Mouse (Mus musculus): ENCODE data around the gene Hnrnpll. TPM values are rescaled to one million over a fixed set of nuclear protein-coding genes. Genes with fewer than 3 reads are reported as not detected.

Hnrnpll gene
- polyA plus RNA-seq, 1 experiment: 33.8 TPM

DNA sequence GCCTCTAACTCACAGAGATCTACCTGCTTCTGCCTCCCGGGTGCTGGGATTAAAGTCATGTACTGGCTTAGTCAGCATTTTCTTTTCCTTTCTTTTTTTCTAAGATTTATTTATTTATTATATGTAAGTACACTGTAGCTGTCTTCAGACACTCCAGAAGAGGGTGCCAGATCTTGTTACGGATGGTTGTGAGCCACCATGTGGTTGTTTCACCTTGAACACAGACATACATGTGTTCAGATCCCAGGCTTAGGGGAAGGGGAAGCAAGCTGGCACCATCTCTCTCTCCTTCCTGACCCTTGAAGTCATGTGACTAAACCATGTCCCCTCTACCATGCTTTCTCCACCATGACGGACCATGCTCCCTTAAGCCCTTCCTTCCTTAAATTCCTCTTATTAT lies 70.0 kb downstream of the Hnrnpll start:
- H3K36me3 ChIP-seq (ENCODE audit: control insufficient read depth, insufficient read depth): no peaks in the 10 kb centered on the region
- H3ac ChIP-seq (ENCODE audit: control insufficient read depth, insufficient read length, low read depth): no peak overlapping the region
- no peaks in the 10 kb centered on the region for H3K79me2 ChIP-seq (ENCODE audit: control insufficient read depth, insufficient read depth)
- TF ChIP-seq CTCF (IDR thresholded peaks at IDR 0.05; ENCODE audit: control insufficient read depth, insufficient read depth, insufficient read length) (no peak), USF1 (IDR thresholded peaks at IDR 0.05; ENCODE audit: low read depth) (no peak), MAX (IDR thresholded peaks at IDR 0.05) (no peak), MYOD1 (IDR thresholded peaks at IDR 0.05; ENCODE audit: control insufficient read depth, insufficient read length, low read depth) (no peak), FOSL1 (IDR thresholded peaks at IDR 0.05; ENCODE audit: insufficient read depth, low read length, poor library complexity, severe bottlenecking) (no peak), MYOG (IDR thresholded peaks at IDR 0.05; ENCODE audit: control insufficient read depth, extremely low read depth, insufficient read length) (no peak), CEBPB (IDR thresholded peaks at IDR 0.05; ENCODE audit: low read depth) (no peak)
- no peak overlapping the region for H3K4me3 ChIP-seq (ENCODE audit: insufficient read depth, poor library complexity, severe bottlenecking)
- H3K27me3 ChIP-seq (ENCODE audit: control insufficient read depth, insufficient read depth, insufficient read length): no peaks in the 10 kb centered on the region
- no peaks in the 10 kb centered on the region for H3K79me3 ChIP-seq (ENCODE audit: low read depth)

DNA sequence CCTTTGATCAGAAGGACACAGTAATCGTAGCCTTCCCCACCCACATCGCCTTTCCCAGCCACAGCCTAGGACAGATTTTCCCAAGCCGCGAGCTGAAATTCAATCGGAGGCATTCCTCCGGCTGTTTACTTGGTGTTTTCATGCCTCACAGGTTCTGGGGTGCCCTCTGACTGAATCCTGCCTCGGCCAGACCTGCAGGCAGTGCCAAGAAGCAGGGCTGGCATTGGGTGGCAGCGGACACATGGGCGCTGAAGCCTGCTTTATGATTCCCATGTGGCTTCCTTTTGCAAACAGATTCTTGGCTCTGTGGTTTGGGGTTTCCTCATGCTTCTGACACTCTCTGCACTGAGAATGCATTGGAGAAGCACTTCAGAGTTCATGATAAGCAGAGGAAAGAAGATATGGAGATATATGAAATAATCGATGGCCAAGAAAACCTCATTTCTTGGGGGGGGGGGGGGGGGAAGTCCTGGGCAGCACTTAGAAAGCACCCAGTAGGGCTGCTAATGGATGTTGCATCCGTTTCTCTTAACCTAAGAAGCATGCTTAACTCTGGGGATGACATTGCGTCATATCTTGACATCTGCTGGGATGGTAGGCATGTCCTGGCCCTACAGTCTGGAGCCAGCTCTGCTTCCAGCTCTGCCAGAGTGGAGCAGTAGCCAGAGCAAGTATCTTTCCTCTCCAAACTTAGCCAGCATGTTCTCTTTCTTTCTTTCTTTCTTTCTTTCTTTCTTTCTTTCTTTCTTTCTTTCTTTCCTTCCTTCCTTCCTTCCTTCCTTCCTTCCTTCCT lies 70.8 kb downstream of the Hnrnpll start:
- no peaks in the 10 kb centered on the region for H3K27me3 ChIP-seq (ENCODE audit: control insufficient read depth, insufficient read depth, insufficient read length)
- H3ac ChIP-seq (ENCODE audit: control insufficient read depth, insufficient read length, low read depth): no peak overlapping the region
- no peaks in the 10 kb centered on the region for H3K79me2 ChIP-seq (ENCODE audit: control insufficient read depth, insufficient read depth)
- H3K4me3 ChIP-seq (ENCODE audit: insufficient read depth, poor library complexity, severe bottlenecking): no peak overlapping the region
- H3K36me3 ChIP-seq (ENCODE audit: control insufficient read depth, insufficient read depth): no peaks in the 10 kb centered on the region
- no peak for TF ChIP-seq FOSL1 (IDR thresholded peaks at IDR 0.05; ENCODE audit: insufficient read depth, low read length, poor library complexity, severe bottlenecking)
- TF ChIP-seq MAX (IDR thresholded peaks at IDR 0.05): peak; percentile 57
- TF ChIP-seq CEBPB (IDR thresholded peaks at IDR 0.05; ENCODE audit: low read depth): peak; percentile 89
- TF ChIP-seq USF1 (IDR thresholded peaks at IDR 0.05; ENCODE audit: low read depth): peak; percentile 83
- TF ChIP-seq MYOG (IDR thresholded peaks at IDR 0.05; ENCODE audit: control insufficient read depth, extremely low read depth, insufficient read length): no peak
- H3K79me3 ChIP-seq (ENCODE audit: low read depth): no peaks in the 10 kb centered on the region

DNA sequence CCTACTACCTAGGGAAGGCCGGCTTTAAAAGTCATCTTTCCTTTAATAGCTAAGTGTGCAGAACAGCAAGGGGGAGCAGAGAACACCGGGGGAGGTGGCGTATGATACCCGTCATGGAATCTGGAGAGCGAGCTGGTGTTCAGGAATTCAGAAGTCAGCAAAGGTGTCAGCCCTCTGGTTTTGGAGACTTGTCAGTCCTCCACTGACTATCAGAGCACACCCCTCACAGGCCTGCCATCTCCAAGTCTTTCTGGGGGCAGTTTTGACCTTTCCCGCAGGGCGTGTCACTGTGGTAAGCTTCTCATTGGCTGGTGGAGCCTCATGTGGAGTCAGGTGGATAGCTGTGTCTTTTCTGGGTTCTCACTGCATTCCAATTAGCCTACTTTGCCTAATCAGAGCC lies 72.0 kb downstream of the Hnrnpll start:
- TF ChIP-seq MYOD1 (IDR thresholded peaks at IDR 0.05; ENCODE audit: control insufficient read depth, insufficient read length, low read depth) (no peak), FOSL1 (IDR thresholded peaks at IDR 0.05; ENCODE audit: insufficient read depth, low read length, poor library complexity, severe bottlenecking) (no peak), MYOG (IDR thresholded peaks at IDR 0.05; ENCODE audit: control insufficient read depth, extremely low read depth, insufficient read length) (no peak), CTCF (IDR thresholded peaks at IDR 0.05; ENCODE audit: control insufficient read depth, insufficient read depth, insufficient read length) (no peak), USF1 (IDR thresholded peaks at IDR 0.05; ENCODE audit: low read depth) (no peak), CEBPB (IDR thresholded peaks at IDR 0.05; ENCODE audit: low read depth) (no peak)
- no peak overlapping the region for H3ac ChIP-seq (ENCODE audit: control insufficient read depth, insufficient read length, low read depth)
- H3K4me3 ChIP-seq (ENCODE audit: insufficient read depth, poor library complexity, severe bottlenecking): no peak overlapping the region
- no peaks in the 10 kb centered on the region for H3K27me3 ChIP-seq (ENCODE audit: control insufficient read depth, insufficient read depth, insufficient read length)
- no peaks in the 10 kb centered on the region for H3K36me3 ChIP-seq (ENCODE audit: control insufficient read depth, insufficient read depth)
- no peaks in the 10 kb centered on the region for H3K79me3 ChIP-seq (ENCODE audit: low read depth)
- H3K79me2 ChIP-seq (ENCODE audit: control insufficient read depth, insufficient read depth): no peaks in the 10 kb centered on the region

DNA sequence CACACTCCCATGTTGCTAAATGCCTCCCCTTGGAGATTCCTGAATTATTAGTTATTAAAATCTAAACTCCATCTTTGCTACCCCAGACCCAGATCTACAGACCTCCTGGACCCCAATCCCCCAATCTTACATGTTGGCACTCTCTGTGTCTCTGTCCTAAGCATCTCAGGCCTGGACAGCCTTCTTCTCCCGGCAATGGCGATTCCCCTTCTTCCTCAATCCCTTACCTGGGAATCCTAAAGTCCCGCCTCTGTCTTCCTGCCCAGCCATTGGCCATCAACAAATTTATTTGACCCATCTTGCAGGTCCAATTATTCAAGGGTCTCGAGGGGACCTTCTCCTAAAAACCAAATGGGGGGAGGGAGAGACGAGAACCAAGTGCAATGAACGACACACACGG lies 77.7 kb downstream of the Hnrnpll start:
- Histone ChIP-seq H3ac (ENCODE audit: control insufficient read depth, insufficient read length, low read depth) (no peak overlapping the region), H3K27me3 (ENCODE audit: control insufficient read depth, insufficient read depth, insufficient read length) (no peaks in the 10 kb centered on the region), H3K79me3 (ENCODE audit: low read depth) (no peaks in the 10 kb centered on the region), H3K4me3 (ENCODE audit: insufficient read depth, poor library complexity, severe bottlenecking) (no peak overlapping the region), H3K79me2 (ENCODE audit: control insufficient read depth, insufficient read depth) (no peaks in the 10 kb centered on the region), H3K36me3 (ENCODE audit: control insufficient read depth, insufficient read depth) (no peaks in the 10 kb centered on the region)
- TF ChIP-seq MAX (IDR thresholded peaks at IDR 0.05): no peak
- TF ChIP-seq CEBPB (IDR thresholded peaks at IDR 0.05; ENCODE audit: low read depth): no peak
- TF ChIP-seq MYOD1 (IDR thresholded peaks at IDR 0.05; ENCODE audit: control insufficient read depth, insufficient read length, low read depth): no peak
- no peak for TF ChIP-seq FOSL1 (IDR thresholded peaks at IDR 0.05; ENCODE audit: insufficient read depth, low read length, poor library complexity, severe bottlenecking)
- no peak for TF ChIP-seq USF1 (IDR thresholded peaks at IDR 0.05; ENCODE audit: low read depth)
- no peak for TF ChIP-seq CTCF (IDR thresholded peaks at IDR 0.05; ENCODE audit: control insufficient read depth, insufficient read depth, insufficient read length)
- TF ChIP-seq MYOG (IDR thresholded peaks at IDR 0.05; ENCODE audit: control insufficient read depth, extremely low read depth, insufficient read length): no peak

DNA sequence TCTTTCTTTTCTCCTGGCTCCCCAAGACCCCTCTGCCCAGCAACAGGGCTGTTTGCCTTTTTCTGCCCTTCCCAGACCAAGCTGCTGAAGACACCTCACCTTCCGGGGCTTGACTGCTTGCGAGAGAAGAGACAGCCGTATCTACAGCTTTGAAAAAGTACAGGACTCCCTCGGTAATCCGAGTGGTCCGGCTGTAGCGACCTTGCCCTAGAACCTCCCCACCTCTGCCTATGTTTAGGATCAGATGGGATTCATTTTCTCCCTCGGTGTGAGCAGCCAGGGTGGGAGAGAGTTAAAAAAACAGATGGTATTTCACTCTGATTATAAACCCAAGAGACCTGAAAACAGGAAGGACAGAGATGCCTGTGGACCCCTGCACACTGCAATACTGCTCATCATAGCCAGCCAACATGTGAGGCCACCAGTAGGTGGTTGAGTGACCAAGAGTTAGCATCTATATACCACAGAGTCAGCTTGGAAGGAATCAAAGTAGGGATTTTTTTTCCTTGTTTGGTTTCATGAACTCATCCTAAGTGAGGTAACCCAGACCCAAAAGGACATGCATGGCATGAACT lies 79.1 kb downstream of the Hnrnpll start:
- H3K4me3 ChIP-seq (ENCODE audit: insufficient read depth, poor library complexity, severe bottlenecking): no peak overlapping the region
- no peaks in the 10 kb centered on the region for H3K36me3 ChIP-seq (ENCODE audit: control insufficient read depth, insufficient read depth)
- H3K79me2 ChIP-seq (ENCODE audit: control insufficient read depth, insufficient read depth): no peaks in the 10 kb centered on the region
- no peaks in the 10 kb centered on the region for H3K27me3 ChIP-seq (ENCODE audit: control insufficient read depth, insufficient read depth, insufficient read length)
- no peak overlapping the region for H3ac ChIP-seq (ENCODE audit: control insufficient read depth, insufficient read length, low read depth)
- no peak for TF ChIP-seq CEBPB (IDR thresholded peaks at IDR 0.05; ENCODE audit: low read depth)
- no peak for TF ChIP-seq FOSL1 (IDR thresholded peaks at IDR 0.05; ENCODE audit: insufficient read depth, low read length, poor library complexity, severe bottlenecking)
- TF ChIP-seq CTCF (IDR thresholded peaks at IDR 0.05; ENCODE audit: control insufficient read depth, insufficient read depth, insufficient read length): no peak
- no peak for TF ChIP-seq MAX (IDR thresholded peaks at IDR 0.05)
- no peak for TF ChIP-seq MYOD1 (IDR thresholded peaks at IDR 0.05; ENCODE audit: control insufficient read depth, insufficient read length, low read depth)
- TF ChIP-seq USF1 (IDR thresholded peaks at IDR 0.05; ENCODE audit: low read depth): no peak
- no peak for TF ChIP-seq MYOG (IDR thresholded peaks at IDR 0.05; ENCODE audit: control insufficient read depth, extremely low read depth, insufficient read length)
- H3K79me3 ChIP-seq (ENCODE audit: low read depth): no peaks in the 10 kb centered on the region

Measured in C2C12 (cell line).